Mouse (Mus musculus): ENCODE results near the gene Mmp1b. TPM values are rescaled to one million over a fixed set of nuclear protein-coding genes. Genes with fewer than 3 reads are reported as not detected.
"Not testable (repeated sequence)": the region's sequence is repeated elsewhere in the genome, so short reads cannot be mapped to it uniquely, and the experiment has no call there.

Gene Mmp1b
- not detected in 2 replicates for polyA plus RNA-seq (2012; ENCODE audit: insufficient read depth, low replicate concordance)

DNA sequence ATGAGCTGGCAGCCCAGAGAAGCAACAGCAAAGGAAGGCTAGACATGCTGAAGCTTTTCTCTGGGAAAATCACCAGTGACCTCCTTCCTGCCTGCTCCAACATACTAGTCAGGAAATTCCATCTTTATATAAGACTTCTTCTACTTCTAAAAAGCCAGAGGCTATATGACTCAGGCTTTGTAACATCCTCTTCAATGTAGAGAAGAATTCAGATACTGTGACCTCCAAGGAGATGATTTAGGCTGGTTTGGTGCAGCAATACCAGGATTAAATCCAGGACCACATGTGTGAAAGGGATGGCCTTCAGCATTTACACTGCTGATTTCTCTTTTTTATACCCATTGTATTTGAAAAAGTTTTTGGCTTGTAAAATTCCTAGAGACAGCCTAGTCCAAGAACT lies at the start of gene Mmp1b:
Gene Mmp1b (minus strand): TSS at position 101 of the 400 bp plus-strand sequence.
- TF ChIP-seq FLI1 (IDR thresholded peaks at IDR 0.05; ENCODE audit: low read length) (no peak), GATA1 (IDR thresholded peaks at IDR 0.05; ENCODE audit: borderline replicate concordance, low read length) (no peak)
- Histone ChIP-seq H3K27me3 (replicated peaks) (no peaks in the 10 kb centered on the region), H3K36me3 (replicated peaks; ENCODE audit: low read length) (no peaks in the 10 kb centered on the region), H3K9me3 (peaks cover 6% of the 10 kb centered on the region; the same call in 1 of the 2 replicates), H3K4me3 (replicated peaks) (no peak within 1 kb of the TSS), H3K4me1 (no peaks in the 10 kb centered on the region)

DNA sequence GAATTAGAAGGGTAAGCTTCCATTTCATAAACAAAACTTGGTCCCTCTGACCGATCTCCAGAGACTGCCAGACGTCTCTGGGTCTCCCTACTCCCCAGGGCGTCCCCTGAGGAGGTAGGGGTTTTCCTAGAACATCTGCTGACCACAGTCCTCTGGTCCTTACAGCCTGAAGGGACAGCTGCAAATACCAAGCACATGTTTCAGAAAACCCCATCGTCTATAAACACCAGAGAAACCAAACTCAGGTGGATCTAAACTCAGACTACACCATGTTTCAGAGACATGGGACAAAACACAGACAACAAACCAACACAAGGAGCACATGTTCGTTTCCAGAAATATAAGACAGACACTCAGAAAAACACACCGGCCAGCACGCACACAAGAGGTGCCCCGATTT lies 8.7 kb upstream of the Mmp1b start:
- H3K4me3 ChIP-seq (replicated peaks); H3K27me3 ChIP-seq (replicated peaks); H3K4me1 ChIP-seq; H3K36me3 ChIP-seq (replicated peaks; ENCODE audit: low read length); H3K9me3 ChIP-seq: not testable (repeated sequence)

DNA sequence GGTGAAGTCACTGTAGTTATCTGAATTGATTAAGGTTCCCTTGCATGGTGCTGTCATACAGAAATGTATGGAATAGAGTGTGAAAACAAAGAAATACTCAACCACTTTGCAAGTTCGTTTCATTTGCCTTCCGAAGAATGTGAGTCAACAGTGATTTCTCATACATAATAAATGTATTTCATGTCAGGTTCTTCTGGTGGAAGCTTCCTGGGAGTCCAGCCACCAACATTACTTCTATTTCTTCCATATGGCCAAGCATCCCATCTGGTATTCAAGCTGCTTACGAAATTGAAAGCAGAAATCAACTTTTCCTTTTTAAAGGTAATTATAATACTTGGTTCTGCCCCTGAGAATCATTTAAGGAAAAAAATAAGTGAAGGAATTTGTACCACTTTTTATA lies 33.3 kb downstream of the Mmp1b start:
- no peaks in the 10 kb centered on the region for H3K9me3 ChIP-seq
- no peaks in the 10 kb centered on the region for H3K4me1 ChIP-seq
- no peak overlapping the region for H3K4me3 ChIP-seq (replicated peaks)
- TF ChIP-seq GATA1 (IDR thresholded peaks at IDR 0.05; ENCODE audit: borderline replicate concordance, low read length) (no peak), FLI1 (IDR thresholded peaks at IDR 0.05; ENCODE audit: low read length) (no peak)
- no peaks in the 10 kb centered on the region for H3K36me3 ChIP-seq (replicated peaks; ENCODE audit: low read length)
- H3K27me3 ChIP-seq (replicated peaks): no peaks in the 10 kb centered on the region

DNA sequence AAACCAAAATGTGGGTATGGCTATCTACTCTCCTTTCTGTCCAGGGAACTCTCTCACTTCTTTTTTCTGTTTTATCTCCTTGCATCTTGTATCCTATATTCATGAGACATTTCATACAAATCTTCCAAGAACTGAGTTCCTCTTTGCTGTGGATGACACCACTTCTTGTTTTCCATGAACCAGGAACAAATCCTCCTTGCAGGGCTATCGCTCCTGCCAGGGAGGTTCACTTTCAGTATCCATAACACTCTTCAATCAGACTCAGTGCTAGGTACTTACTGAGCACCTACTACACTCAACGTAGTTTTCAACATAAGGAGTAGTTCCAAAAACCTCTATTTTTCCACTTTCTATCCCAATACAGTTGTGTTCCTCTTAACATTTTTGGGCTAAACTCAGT lies 42.3 kb downstream of the Mmp1b start:
- TF ChIP-seq GATA1 (IDR thresholded peaks at IDR 0.05; ENCODE audit: borderline replicate concordance, low read length) (no peak), FLI1 (IDR thresholded peaks at IDR 0.05; ENCODE audit: low read length) (no peak)
- Histone ChIP-seq H3K9me3 (no peaks in the 10 kb centered on the region), H3K4me1 (no peaks in the 10 kb centered on the region), H3K4me3 (replicated peaks) (no peak overlapping the region), H3K27me3 (replicated peaks) (no peaks in the 10 kb centered on the region), H3K36me3 (replicated peaks; ENCODE audit: low read length) (no peaks in the 10 kb centered on the region)

DNA sequence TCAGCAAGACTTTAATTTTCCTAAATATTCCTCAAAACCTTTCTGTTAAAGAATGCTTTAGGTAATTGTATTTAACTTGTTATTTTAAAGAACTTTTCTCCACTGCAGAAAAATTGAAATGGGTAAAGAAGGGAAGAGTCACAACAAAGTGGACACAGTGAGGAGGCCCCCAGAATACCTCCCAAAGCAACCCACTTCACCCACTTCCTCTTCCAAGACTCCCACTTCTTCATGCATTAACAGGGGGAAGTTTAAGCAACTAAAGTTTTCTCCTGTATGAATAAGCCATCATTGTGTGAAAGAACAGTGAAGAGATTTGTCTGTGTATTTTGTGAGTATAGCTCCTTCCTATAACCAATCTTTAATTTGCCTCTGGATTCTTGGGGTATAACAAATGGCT lies 43.7 kb downstream of the Mmp1b start, which contains the start of gene Mmp12:
Gene Mmp12 (plus strand): TSS at position 275 of the 400 bp plus-strand sequence.
- TF ChIP-seq GATA1 (IDR thresholded peaks at IDR 0.05; ENCODE audit: borderline replicate concordance, low read length) (no peak), FLI1 (IDR thresholded peaks at IDR 0.05; ENCODE audit: low read length) (no peak)
- Histone ChIP-seq H3K9me3 (no peaks in the 10 kb centered on the region), H3K4me1 (no peaks in the 10 kb centered on the region), H3K36me3 (replicated peaks; ENCODE audit: low read length) (no peaks in the 10 kb centered on the region), H3K4me3 (replicated peaks) (no peak within 1 kb of the TSS), H3K27me3 (replicated peaks) (no peaks in the 10 kb centered on the region)

DNA sequence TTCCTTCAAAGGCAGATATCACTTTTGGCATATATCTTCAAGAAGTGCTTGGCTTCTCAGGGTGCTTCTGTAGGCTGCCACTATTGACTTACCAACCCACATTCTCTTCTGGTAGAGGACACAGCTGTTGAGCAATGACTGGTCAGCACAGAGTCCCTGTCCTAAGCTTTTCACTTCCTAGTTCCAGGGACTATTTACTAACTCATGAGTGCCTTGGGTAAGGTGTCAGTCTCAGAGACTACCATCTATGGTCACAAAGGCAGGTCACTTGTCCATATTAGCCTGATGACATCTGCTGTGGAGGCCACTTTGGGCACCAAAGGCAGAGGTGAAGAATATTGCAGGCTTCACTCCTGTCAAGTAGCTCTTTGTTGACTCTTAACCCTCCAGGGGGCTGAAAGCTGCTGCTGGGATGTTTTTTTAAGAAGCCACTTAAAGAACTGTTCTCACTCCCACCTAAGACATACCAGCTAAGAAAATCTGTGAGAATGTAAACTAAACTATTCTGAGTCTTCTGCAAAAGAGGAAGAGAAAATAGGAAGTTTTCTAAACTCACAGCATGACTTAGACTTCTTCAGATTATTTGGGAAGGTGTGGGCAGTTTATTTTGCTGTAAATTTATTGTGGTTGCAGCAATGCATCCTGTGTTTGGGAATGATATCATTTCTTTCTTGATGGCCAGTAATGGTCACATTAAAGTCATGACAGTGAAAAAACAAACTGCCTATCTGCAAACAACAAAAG lies 50.9 kb downstream of the Mmp1b start:
- Histone ChIP-seq H3K36me3 (replicated peaks; ENCODE audit: low read length) (no peaks in the 10 kb centered on the region), H3K27me3 (replicated peaks) (no peaks in the 10 kb centered on the region), H3K4me1 (no peaks in the 10 kb centered on the region), H3K4me3 (replicated peaks) (no peak overlapping the region), H3K9me3 (no peaks in the 10 kb centered on the region)
- no peak for TF ChIP-seq FLI1 (IDR thresholded peaks at IDR 0.05; ENCODE audit: low read length)
- TF ChIP-seq GATA1 (IDR thresholded peaks at IDR 0.05; ENCODE audit: borderline replicate concordance, low read length): no peak

DNA sequence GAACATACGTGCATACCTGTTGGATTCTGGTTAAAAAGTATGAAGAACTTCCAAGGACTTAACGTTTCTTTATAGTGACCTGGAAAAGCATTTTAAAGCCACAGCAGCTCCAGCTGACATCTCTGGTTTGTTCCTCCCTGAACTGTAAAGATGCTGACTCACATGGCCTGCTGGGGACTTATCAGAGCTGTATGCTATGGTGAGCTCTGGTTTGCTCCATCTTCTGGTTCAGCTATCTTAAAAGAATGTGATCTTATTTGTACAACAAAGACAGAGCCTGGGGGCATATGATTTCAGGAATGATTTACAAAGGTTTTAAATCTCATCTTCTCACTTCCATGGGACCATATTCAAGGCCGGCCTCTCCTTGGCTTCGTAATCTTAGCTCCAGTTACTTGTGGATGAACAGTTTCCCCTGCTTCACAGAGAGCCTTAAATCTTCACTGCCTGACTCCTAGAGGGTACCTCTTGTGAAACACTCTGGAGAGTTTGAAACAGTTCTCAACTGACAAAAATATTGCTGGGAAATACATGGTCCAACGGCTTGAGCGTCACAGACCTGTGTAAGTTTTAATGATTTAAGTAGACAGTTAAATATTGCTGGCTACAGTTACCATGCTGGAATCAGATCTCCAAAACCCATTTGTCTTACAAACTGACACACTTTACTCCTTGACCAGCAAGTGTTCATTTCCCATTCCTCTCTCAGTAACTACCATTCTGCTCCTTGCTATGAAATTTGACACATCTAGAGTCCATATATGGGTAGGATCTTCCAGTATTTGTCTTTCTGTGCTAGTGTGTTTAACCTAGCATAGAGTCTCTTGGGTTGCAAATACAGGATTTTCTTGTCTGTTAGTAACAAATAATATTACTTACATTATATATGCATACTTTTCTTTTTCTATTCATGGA lies 51.8 kb downstream of the Mmp1b start:
- Histone ChIP-seq H3K9me3 (no peaks in the 10 kb centered on the region), H3K27me3 (replicated peaks) (no peaks in the 10 kb centered on the region), H3K36me3 (replicated peaks; ENCODE audit: low read length) (no peaks in the 10 kb centered on the region), H3K4me3 (replicated peaks) (no peak overlapping the region), H3K4me1 (no peaks in the 10 kb centered on the region)
- TF ChIP-seq GATA1 (IDR thresholded peaks at IDR 0.05; ENCODE audit: borderline replicate concordance, low read length) (no peak), FLI1 (IDR thresholded peaks at IDR 0.05; ENCODE audit: low read length) (no peak)

DNA sequence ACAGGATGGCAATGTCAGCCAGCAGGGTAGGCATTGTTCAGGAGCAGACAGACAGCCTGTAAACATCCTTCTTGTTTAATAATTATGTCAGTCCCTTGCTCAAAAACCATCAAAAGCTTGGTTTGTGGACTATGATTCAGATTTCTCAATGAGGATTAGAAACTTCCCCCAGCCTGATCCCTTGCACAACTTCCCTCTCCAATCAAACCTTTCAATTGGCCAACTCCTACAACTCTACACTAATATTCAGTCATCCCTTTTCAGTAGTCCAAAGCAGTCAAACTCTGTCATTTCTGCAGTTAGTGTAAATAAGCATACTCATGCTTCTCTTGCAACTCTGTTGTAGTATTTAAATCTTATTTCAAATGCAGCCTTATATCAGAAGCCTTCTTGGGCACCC lies 56.0 kb downstream of the Mmp1b start:
- Histone ChIP-seq H3K4me1 (no peaks in the 10 kb centered on the region), H3K4me3 (replicated peaks) (no peak overlapping the region), H3K27me3 (replicated peaks) (no peaks in the 10 kb centered on the region), H3K36me3 (replicated peaks; ENCODE audit: low read length) (no peaks in the 10 kb centered on the region), H3K9me3 (no peaks in the 10 kb centered on the region)
- no peak for TF ChIP-seq GATA1 (IDR thresholded peaks at IDR 0.05; ENCODE audit: borderline replicate concordance, low read length)
- no peak for TF ChIP-seq FLI1 (IDR thresholded peaks at IDR 0.05; ENCODE audit: low read length)

Other genes starting within 250 kb of the Mmp1b start
- gene Dync2h1, start 203.6 kb downstream of the Mmp1b start, polyA plus RNA-seq (2012; ENCODE audit: insufficient read depth, low replicate concordance): 0.07 TPM in 1 of 2 replicates, not detected in the other
- 30.3 and 105 TPM in 2 replicates for gene Dcun1d5, start 203.5 kb downstream of the Mmp1b start, polyA plus RNA-seq (2012; ENCODE audit: insufficient read depth, low replicate concordance)
- gene Mmp13, start 115.5 kb downstream of the Mmp1b start, polyA plus RNA-seq (2012; ENCODE audit: insufficient read depth, low replicate concordance): not detected in 2 replicates
- gene Mmp12, start 43.7 kb downstream of the Mmp1b start, polyA plus RNA-seq (2012; ENCODE audit: insufficient read depth, low replicate concordance): not detected in 2 replicates
- gene Mmp3, start 57.8 kb upstream of the Mmp1b start, polyA plus RNA-seq (2012; ENCODE audit: insufficient read depth, low replicate concordance): not detected in 2 replicates
- gene Mmp10, start 114.3 kb upstream of the Mmp1b start, polyA plus RNA-seq (2012; ENCODE audit: insufficient read depth, low replicate concordance): not detected in 2 replicates
- 1.4 TPM in 1 of 2 replicates, not detected in the other for gene Mmp8, start 170.4 kb upstream of the Mmp1b start, polyA plus RNA-seq (2012; ENCODE audit: insufficient read depth, low replicate concordance)
- not detected in 2 replicates for gene Mmp27, start 183.3 kb upstream of the Mmp1b start, polyA plus RNA-seq (2012; ENCODE audit: insufficient read depth, low replicate concordance)
- not detected in 2 replicates for gene Mmp20, start 240.2 kb upstream of the Mmp1b start, polyA plus RNA-seq (2012; ENCODE audit: insufficient read depth, low replicate concordance)

Measured in megakaryocyte, embryonic 14.5 days (primary cell).